Mouse (Mus musculus) retina, postnatal 7 days (tissue): ENCODE data around the gene Cavin3.

Experiments
- DNase-seq: peaks from one replicate; pipeline ENCODE4 v3.0.0-alpha.2; 2012; ENCODE audit warnings: low read depth, low spot score

Cavin3 gene

DNA sequence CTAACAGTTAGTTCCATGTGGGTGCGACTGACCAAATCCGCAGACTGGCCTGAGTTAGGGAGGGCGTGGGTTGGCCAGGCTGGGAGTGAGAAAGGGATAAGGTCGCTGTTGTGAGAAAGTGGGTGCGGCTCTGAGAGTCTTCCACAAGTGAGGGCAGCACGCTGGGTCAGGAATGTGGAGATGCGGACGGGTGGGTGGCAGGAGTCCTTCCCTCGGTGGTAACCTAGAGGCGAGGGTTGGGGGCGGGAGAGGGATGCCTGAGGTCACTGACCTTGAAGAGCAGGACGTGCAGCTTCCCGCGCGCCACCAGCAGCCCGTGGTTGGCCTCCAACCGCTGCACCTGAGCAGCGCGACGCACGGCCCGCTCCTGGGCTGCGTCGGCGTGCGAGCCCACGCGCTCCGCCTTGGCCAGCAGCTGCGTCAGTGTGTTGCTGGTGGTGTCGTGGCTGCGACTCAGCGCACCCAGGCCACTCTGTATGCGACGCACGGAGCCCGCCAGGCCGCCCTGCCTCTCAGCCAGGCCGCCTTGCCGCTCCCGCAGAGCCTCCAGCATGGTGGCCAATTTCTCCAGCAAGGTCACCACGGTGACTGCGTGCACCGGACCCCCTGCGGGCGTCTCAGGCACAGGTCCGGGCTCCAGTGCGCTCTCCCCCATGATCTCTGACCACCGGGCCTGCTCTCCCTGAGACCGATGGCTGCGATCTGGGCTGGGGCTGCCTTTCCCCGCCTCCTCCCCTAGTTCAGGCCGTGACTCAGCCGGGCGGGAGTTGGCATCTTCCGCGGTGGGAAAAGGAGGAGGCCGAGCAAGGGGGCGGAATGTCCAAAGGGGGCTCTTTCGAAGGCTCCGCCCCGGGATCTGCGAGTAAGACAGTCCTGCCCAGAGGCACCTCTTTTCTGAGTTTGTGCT lies at the start of gene Cavin3:
TSS of gene Cavin3 (minus strand) at position 796 of the 907 bp plus-strand sequence.
- DNase-seq: no peak

DNA sequence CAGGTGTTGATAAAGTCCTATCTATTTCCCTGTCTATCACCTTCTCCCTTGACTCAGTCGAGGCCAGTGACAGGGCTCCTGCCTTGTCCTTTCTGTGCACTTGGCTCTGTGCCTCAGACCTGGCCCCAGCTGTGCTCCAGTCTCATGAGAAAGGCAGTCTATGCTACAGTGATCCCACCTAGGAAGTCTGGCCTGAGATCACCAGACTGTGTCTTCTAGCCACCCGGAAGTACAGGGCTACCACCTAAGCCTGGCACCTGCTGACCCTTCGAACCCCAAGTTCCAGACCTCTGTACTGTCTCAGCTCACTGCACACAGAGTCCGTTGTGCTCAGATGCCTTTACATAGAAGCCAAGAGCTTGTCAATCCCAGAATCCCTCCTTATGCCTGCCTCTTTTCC lies 46.0 kb upstream of the Cavin3 start:
- DNase-seq: no peak

DNA sequence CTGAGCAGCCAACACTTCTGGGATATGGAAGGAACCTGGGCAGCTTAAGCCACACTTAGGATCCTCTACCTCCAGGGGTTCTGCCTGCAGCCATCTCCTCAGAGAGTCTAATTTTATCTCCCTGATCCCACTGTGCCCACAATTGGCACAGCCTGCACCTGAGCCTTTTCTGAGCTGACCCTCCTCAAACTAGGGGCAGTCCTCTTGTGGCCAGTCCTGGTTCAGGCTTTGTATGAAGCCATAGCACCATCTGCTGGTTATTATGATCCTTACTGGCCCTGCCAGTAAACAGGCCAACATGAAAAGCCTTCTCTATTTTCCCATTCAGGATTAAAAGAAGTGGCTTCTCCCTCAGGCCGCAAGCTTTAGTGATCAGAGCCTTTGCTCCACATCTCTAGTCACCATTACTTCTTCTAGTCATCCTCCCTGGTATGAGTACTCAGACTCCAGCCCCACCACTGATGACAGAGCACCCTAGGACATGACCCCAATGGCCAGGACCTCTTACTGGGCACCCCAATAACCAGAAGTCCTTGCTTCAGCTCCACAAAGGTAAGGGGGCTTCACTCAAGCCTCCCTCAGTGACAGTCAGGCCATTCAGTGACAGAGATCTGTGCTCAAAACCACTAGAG lies 45.3 kb upstream of the Cavin3 start:
- peak; percentile 49 for DNase-seq

GRCm38 (mm10) chr7:105524222-105524621 lies 42.1 kb upstream of the Cavin3 start:
- no peak for DNase-seq

- no peak for DNase-seq
Measured at GRCm38 (mm10) chr7:105520201-105520600, 38.1 kb upstream of the Cavin3 start.

GRCm38 (mm10) chr7:105519771-105520170 lies 37.7 kb upstream of the Cavin3 start:
- no peak for DNase-seq

GRCm38 (mm10) chr7:105519336-105519735 lies 37.2 kb upstream of the Cavin3 start:
- DNase-seq: no peak

DNA sequence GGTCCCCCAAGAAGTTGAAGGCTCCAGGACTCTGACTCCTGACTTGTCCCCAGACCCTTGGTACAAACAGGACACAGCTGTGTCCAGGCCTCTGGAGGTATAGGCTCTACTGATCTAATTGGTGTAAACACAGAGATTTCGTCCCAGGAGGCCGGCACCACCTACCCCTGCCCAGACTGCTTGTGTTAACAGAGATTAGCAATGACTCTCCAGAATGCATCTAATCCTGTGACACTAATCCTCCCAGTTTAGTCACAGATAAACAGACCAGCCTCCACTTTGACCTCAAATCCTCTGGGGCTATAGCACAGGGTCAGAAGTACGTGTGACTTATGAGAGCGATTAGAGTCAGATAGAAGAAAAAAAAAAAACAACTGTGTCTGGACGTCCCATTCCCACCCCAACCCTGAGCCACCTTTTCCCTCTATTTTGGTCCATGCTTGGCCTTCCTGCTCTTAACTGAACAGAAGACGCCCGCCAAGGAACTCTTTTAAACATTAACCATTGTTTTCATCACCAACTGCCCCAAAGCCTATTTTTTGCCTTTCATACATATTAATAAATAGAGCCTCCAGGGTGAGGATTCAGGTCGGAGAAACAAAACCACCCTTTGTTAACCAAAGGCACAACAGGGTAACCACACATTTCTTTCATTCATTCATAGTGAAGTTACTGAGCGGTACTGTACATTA lies 34.7 kb upstream of the Cavin3 start:
- DNase-seq: peak; percentile 50

DNA sequence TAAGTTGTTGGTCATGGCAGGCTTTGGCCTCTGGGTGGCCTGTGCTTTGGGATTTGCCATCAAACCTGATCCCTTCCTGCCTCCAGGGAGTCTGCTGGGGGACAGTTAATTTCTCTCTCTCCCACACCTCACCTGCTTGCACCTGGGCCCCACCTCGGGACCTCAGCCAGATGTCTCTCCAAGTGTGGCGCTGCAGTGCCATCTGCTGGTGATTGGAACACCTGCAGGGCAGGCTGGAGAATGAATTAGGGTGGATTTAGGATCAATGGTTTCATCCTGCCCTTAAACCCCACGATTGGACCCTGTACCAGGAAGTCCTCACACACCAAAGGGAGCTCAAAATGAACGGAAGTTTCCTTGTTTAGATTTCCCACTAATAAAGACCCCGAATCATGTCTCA lies 33.1 kb upstream of the Cavin3 start:
- peak; percentile 56 for DNase-seq

DNA sequence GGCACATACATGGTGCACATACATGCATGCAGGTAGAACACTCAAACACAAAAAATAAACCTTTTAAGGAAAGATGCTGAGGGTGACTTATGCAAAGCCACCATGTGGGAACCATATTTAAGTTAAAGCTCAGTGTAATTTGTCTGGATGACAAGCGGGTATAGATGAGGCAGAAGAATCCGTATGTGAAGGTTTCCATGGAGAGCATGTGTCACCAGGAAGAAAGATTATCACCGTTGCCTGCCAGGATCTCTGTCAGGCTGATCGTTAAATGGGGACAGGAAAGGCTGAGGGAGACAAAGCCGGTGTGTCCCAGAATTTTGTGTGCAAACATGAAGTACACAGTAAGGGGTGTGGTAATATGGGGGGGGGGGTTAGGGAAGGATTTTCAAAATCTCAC lies 32.5 kb upstream of the Cavin3 start:
- no peak for DNase-seq

- DNase-seq: no peak
Measured at GRCm38 (mm10) chr7:105513845-105514291, 31.8 kb upstream of the Cavin3 start.

- no peak for DNase-seq
Measured at GRCm38 (mm10) chr7:105510143-105510542, 28.0 kb upstream of the Cavin3 start.

- no peak for DNase-seq
Measured at GRCm38 (mm10) chr7:105507257-105507656, 25.2 kb upstream of the Cavin3 start.

DNA sequence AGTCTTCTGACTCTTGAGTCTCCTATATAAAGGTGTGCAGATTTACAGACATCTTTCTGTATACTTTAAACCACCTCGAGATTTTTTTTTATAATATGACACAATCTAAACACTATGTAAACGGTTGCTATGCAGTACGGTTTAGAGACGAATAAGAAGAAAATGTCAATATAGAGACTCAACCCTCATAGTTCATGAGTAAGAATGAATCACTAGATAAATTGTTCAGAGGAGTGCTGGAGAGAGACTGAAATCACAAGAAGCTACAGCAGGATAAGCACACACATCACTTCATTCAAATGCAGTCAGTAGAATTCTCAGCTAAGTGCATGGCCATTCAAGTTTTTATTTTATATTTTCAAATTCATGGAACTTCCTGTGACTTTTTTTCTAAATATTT lies 19.9 kb upstream of the Cavin3 start:
- no peak for DNase-seq

- DNase-seq: no peak
Measured at GRCm38 (mm10) chr7:105499676-105500075, 17.6 kb upstream of the Cavin3 start.

- DNase-seq: no peak
Measured at GRCm38 (mm10) chr7:105498854-105499492, 16.9 kb upstream of the Cavin3 start.

DNA sequence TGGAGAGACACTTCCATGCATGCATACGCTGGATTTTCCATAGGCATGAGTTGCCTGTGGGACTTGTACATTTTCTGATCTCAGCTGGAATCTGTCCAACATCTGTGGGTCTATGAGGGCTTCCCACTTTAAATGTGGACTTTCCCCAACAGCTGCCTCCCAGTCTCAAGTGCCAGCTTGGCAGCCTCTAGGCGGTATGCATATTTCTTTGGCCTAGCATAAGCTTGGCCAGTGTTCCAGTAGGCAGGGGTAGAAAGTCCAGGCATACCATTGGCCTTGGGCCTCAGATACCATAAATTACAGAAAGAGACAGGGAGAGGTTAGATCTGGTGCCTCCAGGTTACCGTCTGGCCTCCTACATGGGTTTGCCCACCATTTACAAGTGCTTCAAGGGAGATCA lies 15.8 kb upstream of the Cavin3 start:
- no peak for DNase-seq

DNA sequence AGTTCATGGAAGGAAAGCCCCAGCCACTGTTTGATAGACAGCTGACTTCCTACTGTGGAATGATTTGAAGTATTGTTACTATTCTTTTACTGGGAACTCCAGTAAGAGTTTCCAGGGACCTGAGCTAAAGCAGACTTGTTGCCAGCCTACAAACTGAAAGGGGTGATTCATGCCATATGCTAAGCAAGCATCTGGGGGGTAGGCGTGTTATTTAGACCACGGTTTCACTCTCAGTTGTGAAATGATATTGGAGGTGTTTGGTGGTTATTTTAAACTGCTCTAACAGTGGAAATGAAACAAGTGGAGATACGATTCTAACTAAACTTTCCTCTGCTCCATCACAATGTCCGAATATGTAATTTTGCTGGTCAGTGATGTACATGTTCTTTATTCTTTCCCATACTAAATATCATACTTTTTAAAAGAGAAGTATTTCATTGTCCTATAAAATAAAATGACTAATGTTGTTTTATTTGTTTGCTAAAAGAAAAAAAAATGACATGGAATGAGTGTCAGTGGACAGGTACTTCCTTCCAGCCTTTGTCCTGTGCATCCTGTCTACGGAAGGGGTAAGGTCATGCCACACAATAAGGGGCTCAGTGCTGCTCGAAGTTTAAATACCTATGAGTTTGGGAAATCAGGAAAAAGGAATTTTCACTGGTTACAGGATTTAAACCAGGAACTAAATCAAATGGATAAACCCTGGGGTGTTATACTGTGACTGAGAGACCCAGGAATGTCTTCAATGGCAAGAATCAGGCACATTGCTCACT lies 5.2 kb upstream of the Cavin3 start:
- no peak for DNase-seq

DNA sequence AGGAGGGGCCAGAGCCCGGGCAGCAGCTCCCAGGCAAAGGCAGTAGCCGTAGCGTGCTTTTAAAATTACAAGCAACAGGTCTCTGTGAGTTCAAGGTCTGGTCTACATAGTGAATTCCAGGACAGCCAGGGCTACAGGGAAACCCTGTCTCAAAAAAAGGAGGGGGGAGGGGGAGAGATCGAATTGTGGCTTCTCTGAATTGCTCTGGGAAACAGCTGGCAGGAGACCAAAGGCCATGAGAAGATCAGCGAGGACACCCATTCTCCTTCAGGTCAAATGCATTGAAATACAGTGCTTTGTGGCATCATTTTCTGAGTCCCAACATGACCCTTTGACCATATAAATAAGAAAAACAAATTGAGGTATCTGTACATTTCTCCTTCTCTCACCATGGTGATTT lies 2.9 kb upstream of the Cavin3 start:
- DNase-seq: no peak

GRCm38 (mm10) chr7:105482426-105482825 lies 326 bp upstream of the Cavin3 start:
- DNase-seq: no peak
